Mouse (Mus musculus) spleen, embryonic (tissue): ENCODE measurements around the gene Aqr.

Source experiments
- CTCF ChIA-PET: fragments of 350-600 bp; sonication (Branson Sonifier 250); formaldehyde crosslinking; loops from one replicate; lab custom pipeline; 2022; lab: Charles Lee

Aqr gene

GRCm38 (mm10) chr2:114136755-114137154 is 50.1 kb downstream of the Aqr start:
- CTCF ChIA-PET: no interaction called here

DNA sequence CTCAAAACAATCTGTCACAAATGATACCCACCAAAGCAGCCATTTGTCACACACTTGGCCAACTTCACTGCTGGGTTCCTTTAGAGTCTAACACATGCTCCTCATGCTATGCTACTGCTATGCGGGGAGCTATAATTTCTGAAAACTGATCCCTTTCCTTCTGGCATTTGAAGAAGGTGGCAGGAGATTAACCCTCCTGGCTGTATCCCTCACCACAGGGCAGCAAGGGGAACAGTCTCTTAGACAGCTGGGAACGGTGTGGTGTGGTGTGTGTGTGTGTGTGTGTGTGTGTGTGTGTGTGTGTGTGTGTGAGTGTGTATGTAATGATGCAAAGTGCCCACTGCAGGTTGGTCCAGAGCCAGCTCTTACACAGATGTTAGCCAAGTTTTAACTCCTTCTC is 51.0 kb downstream of the Aqr start:
- CTCF ChIA-PET: interaction anchor here (0.6 kb wide), 2 partner anchors 305 to 1260 kb away, joined by 3 to 5 read pairs; no protein-coding TSS in a partner anchor

DNA sequence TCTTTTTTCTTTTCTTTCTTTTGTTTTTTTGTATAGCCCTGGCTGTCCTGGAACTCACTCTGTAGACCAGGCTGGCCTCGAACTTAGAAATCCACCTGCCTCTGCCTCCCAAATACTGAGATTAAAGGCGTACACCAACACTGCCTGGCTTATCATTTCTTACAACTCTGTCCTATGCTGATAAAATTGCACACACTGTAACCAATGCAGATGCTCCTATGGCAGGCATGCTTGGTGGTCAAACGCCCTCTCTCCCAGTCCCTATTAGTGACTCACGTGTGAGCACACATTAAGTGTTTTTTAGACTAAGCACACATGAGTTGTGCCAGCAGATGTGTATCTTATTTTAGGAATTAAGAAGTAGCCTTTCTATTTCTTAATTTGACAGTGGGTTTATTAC is 53.5 kb downstream of the Aqr start:
- CTCF ChIA-PET: no interaction called here

- CTCF ChIA-PET: no interaction called here
Measured at GRCm38 (mm10) chr2:114130657-114131056, 56.2 kb downstream of the Aqr start.

DNA sequence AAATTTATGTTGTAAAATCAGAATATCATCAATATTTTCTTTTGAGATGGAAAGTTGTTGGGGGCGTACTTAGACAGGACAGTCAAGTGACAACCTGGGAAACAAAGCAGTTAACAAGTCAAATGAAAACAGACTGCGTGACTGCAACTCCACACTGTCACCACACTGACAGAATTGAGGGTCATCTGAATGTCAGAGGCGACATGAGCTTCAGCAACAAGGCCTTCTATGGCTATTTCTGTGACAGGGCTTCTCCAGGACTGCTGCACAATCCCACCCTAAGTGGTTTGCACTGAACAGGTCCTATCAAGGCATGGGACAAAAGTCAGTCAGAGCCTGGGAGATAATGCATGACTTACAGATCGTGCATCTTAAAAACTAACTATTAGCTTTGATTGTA is 63.5 kb downstream of the Aqr start:
- CTCF ChIA-PET: no interaction called here

GRCm38 (mm10) chr2:114119451-114119850 is 67.4 kb downstream of the Aqr start:
- CTCF ChIA-PET: interaction anchor here (0.8 kb wide), 1 partner anchor 18 kb away, joined by 7 read pairs; no protein-coding TSS in a partner anchor

GRCm38 (mm10) chr2:114117665-114118064 is 69.2 kb downstream of the Aqr start:
- CTCF ChIA-PET: no interaction called here

DNA sequence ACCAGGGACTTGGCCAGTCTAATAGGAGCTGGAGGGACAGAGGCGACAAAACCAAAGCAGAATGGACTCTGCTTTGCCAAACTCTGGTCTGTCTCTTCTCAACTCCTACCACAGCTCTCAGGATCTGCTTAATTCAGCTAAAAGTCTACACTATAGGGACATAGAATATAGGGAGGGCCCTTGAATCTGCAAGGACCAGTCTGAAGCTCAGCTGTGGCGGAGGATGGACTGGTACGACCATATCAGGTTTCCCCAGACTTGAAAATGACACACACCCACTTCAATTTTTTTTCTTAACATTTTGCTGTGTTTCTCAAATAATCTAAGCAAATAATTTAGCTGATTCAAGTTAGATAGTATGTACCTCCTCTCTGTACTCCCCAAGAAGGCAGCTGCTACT is 69.6 kb downstream of the Aqr start:
- CTCF ChIA-PET: no interaction called here

DNA sequence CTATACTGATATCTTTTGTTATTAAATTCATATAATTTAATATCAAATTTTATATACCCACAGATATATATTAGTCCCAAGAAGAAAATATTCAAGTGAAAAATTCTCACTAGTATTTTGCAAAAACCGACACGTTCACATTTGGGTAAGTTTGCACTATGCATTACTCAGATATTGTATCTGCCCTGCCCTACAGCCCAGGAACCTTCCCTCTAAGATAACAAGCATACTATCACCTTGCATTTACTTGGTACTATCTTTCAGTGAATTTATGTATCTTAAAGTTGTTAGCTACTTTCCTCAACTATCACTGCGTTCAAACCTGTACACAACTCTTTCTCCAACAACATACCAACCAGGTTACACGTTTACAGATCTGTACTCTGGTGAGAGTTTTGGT is 71.3 kb downstream of the Aqr start:
- CTCF ChIA-PET: no interaction called here

GRCm38 (mm10) chr2:114107288-114108278 is 79.2 kb downstream of the Aqr start:
- CTCF ChIA-PET: no interaction called here

DNA sequence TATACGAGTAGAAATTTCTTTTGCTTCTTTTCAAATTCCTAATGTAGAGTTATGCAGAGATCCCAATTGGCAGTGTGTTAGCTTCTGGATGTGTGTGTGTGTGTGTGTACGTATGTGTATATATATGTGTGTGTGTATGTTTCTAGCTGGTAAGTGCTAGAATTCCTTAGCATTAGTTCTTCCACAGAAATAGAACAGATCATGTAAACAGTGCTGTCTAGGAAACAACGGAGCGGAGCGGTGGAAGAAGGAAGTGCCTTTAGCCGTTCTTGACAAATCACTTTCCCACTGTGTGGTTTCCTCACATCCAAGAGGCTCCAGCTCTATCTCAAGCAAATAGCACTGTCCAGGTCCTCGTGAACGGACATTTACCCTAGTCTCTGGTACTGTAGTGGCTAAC is 80.4 kb downstream of the Aqr start:
- CTCF ChIA-PET: no interaction called here

- CTCF ChIA-PET: no interaction called here
Measured at GRCm38 (mm10) chr2:114102471-114102870, 84.4 kb downstream of the Aqr start.

- CTCF ChIA-PET: interaction anchor here (0.6 kb wide), 1 partner anchor 19 kb away, joined by 7 read pairs; no protein-coding TSS in a partner anchor
Measured at GRCm38 (mm10) chr2:114100834-114101233, 86.0 kb downstream of the Aqr start.

- CTCF ChIA-PET: no interaction called here
Measured at GRCm38 (mm10) chr2:114099816-114100215, 87.0 kb downstream of the Aqr start.

DNA sequence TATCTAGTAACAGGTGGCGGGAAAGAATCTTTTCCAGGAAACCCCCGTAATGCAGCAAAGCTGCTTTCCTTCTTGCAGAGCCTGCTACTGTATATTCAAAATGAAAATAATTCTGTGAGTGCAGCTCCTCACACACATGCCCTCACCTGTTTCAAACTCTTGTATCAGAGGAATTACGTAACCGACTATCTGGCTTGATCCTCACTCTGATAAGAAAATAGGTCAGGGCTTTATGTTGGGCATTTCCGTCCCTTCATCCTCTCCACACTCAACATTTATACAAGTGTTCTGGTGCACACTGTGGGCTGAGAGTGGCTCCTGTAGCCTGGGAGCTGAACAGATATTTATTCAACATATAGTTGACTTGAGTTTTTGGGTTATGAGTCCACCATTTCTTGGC is 87.7 kb downstream of the Aqr start:
- CTCF ChIA-PET: no interaction called here

DNA sequence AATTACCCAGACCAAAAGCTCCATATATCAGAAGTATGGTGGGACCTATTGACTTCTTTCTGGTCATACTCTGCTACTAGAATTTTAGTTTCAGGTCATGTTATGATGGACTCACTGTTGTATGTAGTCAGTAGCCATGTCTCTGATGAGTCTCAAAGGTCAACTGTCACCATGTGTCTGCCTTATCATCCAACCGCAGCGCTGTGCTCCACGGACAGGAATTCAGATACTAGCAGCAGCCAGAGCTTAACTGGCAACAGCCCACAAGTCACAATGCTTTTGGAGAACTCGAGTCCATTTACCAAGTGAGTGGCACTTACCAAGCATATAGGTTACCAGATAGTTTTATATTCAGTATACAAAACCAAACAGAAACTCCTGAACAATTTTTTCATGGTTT is 89.2 kb downstream of the Aqr start:
- CTCF ChIA-PET: no interaction called here

GRCm38 (mm10) chr2:114096570-114096969 is 90.3 kb downstream of the Aqr start:
- CTCF ChIA-PET: no interaction called here

DNA sequence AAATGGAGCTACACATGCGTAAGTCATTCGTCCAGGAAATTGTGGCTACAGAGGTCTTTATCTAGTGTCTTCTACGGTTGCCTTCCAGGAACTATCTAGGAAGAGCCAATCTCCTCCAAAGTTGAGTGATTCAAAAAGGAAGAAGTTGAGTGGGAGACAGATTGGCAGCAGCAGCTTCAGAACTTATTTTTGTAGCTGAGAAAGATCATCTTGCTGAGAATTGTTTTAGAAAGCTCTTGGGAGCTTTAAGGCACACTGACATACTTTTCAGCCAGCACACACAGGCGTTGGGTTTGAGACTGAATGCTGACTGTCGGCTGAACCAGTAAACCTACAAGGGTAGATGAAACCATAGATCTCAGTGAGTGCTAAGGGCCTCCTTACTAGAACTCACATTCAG is 91.5 kb downstream of the Aqr start:
- CTCF ChIA-PET: interaction anchor here (0.6 kb wide), 1 partner anchor 1525 kb away, joined by 3 read pairs; no protein-coding TSS in a partner anchor

DNA sequence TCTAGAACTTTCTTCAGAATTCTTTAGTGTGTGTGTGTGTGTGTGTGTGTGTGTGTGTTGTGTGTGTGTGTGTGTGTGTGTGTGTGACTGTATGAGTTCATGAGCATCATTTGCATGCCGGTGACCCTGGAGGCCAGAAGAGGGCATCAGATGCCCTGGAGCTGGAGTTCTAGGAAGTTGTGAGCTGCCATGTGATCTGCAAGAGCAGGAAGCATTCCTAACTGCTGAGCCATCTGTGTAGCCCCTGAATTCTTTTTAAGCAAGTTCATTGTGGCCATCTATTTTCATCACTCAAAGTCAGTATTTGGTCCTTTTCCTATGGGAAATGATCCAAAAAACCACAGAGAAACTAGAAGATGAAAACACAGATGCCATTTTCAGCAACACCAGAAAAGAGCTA is 92.1 kb downstream of the Aqr start:
- CTCF ChIA-PET: no interaction called here

DNA sequence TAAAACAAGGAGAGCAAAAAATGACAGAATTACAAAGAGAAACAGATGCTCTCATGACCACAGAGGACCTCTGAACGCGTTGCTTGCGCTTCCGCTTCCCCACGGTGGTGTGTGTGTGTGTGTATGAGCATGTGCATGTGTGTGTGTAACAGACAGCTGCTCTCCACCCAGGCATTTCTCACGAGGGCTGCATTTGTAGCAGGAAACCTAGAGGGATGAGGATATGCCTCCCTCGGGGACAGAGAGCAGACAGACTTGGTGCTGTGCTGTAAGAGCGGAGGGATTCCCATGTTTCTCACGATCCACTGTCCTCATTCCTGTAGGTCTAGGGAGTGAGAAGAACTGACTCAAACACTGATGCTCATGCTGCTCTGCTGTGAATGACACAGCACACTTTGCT is 93.2 kb downstream of the Aqr start:
- CTCF ChIA-PET: no interaction called here

DNA sequence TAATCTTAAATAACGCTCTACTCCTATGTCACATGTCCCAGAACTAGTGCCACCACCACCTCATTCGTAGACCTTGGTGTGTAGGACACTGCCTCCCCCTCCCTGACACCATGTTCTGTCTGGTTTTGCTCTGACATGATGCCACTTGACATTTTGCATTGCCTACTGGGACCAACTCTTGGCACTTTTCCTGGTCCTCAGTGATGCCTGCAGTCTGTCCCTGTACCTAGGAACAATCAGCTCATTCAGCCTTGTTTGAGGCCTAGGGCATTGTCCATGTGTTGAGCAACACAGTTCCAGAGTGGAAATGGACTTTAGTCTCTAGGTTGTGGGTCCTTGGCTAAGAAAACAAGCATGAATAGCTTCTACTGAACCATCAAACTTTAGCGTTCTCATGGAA is 97.0 kb downstream of the Aqr start:
- CTCF ChIA-PET: no interaction called here

DNA sequence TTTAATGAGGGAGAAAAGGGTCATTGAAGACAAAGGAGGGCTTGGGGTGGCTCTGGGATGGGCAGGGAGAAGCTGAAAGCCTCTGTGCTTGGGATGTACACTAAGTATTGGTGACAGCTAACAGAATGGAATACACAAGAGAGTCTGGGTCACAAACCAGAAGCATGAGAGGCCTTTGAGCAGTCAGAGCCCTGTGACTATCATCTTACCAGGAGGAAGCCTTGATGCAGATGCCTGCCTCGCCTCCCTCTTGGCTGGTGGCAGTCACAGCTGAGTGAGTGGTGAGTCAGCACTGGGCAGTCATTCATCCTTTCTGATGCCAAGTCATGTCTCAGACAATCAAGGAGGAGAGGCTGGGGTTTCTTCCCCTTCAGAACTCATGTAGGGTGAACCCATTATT is 99.6 kb downstream of the Aqr start:
- CTCF ChIA-PET: no interaction called here

DNA sequence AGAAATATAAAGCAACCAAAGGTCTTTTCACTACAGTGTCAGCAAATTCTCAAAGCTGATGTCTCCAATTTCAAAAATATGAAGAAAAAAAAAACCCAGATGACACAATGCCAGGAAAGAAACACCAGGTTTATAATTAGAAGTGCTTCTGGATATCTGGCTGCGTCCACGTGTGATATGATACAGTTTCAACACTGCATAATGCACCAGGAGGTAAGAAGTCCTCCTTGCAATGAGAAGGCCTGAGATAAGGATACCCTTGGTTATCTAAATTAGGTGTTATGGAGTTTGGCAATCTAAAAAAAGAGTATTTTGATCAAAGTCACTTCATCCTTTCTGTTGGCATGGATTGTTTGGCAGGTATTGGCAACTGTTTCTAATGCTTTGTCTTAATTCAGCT is 114.9 kb downstream of the Aqr start:
- CTCF ChIA-PET: no interaction called here
